Mouse (Mus musculus): ENCODE data around the gene Raet1e. TPM values are rescaled to one million over a fixed set of nuclear protein-coding genes. Genes with fewer than 3 reads are reported as not detected.
"Not testable (repeated sequence)": the region's sequence is repeated elsewhere in the genome, so short reads cannot be mapped to it uniquely, and the experiment has no call there.

Gene Raet1e
- polyA plus RNA-seq, 1 experiment from 2014 or later, result 2.7 TPM

- not testable (repeated sequence) for H3K4me3 ChIP-seq (ENCODE audit: control insufficient read depth in 1 of 2, insufficient read depth in 1 of 2, low read depth in 1 of 2, low read length in 2 of 2); H3K27me3 ChIP-seq (ENCODE audit: control insufficient read depth, insufficient read depth, low read length); H3K27ac ChIP-seq (replicated peaks in 1 of 2; ENCODE audit: control insufficient read depth in 1 of 2, insufficient read depth in 1 of 2, low read depth in 2 of 2, low read length in 2 of 2); H3K4me2 ChIP-seq (ENCODE audit: low read length); H3K9me3 ChIP-seq (ENCODE audit: control insufficient read depth, low read length); ATAC-seq (ENCODE audit: insufficient number of reproducible peaks, insufficient read depth, low FRiP score, low read depth); H3K4me1 ChIP-seq (ENCODE audit: control insufficient read depth in 2 of 2, insufficient read depth in 2 of 2, low read length in 2 of 2); H3K9ac ChIP-seq (ENCODE audit: low read length); H3K36me3 ChIP-seq (ENCODE audit: control insufficient read depth, insufficient read depth, low read length)
- WGBS, result 21% methylated on average over 1 of the region's 1 CpGs
Observed at GRCm38 (mm10) chr10:22396680-22397079, 238.3 kb downstream of the Raet1e start.

- 2% methylated on average over 8 of the region's 11 CpGs for WGBS
- not testable (repeated sequence) for H3K27me3 ChIP-seq (ENCODE audit: control insufficient read depth, insufficient read depth, low read length); H3K4me1 ChIP-seq (ENCODE audit: control insufficient read depth in 2 of 2, insufficient read depth in 2 of 2, low read length in 2 of 2); H3K9me3 ChIP-seq (ENCODE audit: control insufficient read depth, low read length); H3K27ac ChIP-seq (replicated peaks in 1 of 2; ENCODE audit: control insufficient read depth in 1 of 2, insufficient read depth in 1 of 2, low read depth in 2 of 2, low read length in 2 of 2); H3K36me3 ChIP-seq (ENCODE audit: control insufficient read depth, insufficient read depth, low read length); H3K4me3 ChIP-seq (ENCODE audit: control insufficient read depth in 1 of 2, insufficient read depth in 1 of 2, low read depth in 1 of 2, low read length in 2 of 2); H3K4me2 ChIP-seq (ENCODE audit: low read length); H3K9ac ChIP-seq (ENCODE audit: low read length)
- peak; percentile 43; the same call in 1 of the 2 replicates for ATAC-seq (ENCODE audit: insufficient number of reproducible peaks, insufficient read depth, low FRiP score, low read depth)
Observed at GRCm38 (mm10) chr10:22402225-22402917, 244.0 kb downstream of the Raet1e start.

GRCm38 (mm10) chr10:22413702-22414494, 255.5 kb downstream of the Raet1e start:
- ATAC-seq (ENCODE audit: insufficient number of reproducible peaks, insufficient read depth, low FRiP score, low read depth), result peak; percentile 43; the same call in 1 of the 2 replicates
- not testable (repeated sequence) for H3K9ac ChIP-seq (ENCODE audit: low read length)
- WGBS, result 0% methylated on average over 1 of the region's 8 CpGs

More at GRCm38 (mm10) chr10:22413702-22414494, 255.5 kb downstream of the Raet1e start:
- H3K9me3 ChIP-seq (ENCODE audit: control insufficient read depth, low read length); H3K4me1 ChIP-seq (ENCODE audit: control insufficient read depth in 2 of 2, insufficient read depth in 2 of 2, low read length in 2 of 2); H3K36me3 ChIP-seq (ENCODE audit: control insufficient read depth, insufficient read depth, low read length); H3K4me2 ChIP-seq (ENCODE audit: low read length); H3K4me3 ChIP-seq (ENCODE audit: control insufficient read depth in 1 of 2, insufficient read depth in 1 of 2, low read depth in 1 of 2, low read length in 2 of 2); H3K27me3 ChIP-seq (ENCODE audit: control insufficient read depth, insufficient read depth, low read length); H3K27ac ChIP-seq (replicated peaks in 1 of 2; ENCODE audit: control insufficient read depth in 1 of 2, insufficient read depth in 1 of 2, low read depth in 2 of 2, low read length in 2 of 2): not testable (repeated sequence)

Other genes starting within 250 kb of the Raet1e start
- not detected in 2 replicates for gene 4930444G20Rik, start 90.5 kb upstream of the Raet1e start, polyA plus RNA-seq (2014; fragmentation: Nextera tagmentation; extraction: Ambion mirVana)
- gene E030030I06Rik, start 9.3 kb upstream of the Raet1e start, polyA plus RNA-seq (2014; fragmentation: Nextera tagmentation; extraction: Ambion mirVana), result 12.9 and 20.7 TPM in 2 replicates
- gene H60b, start within 50 bp of the Raet1e start, polyA plus RNA-seq (2014; fragmentation: Nextera tagmentation; extraction: Ambion mirVana), result 0.19 and 0.75 TPM in 2 replicates
- 5.0 and 5.6 TPM in 2 replicates for gene Raet1d, start 202.0 kb downstream of the Raet1e start, polyA plus RNA-seq (2014; fragmentation: Nextera tagmentation; extraction: Ambion mirVana)

Measured in heart, embryonic 14.5 days (tissue).